9 mouse cellular contexts compared by ENCODE assay signal in the genomic region with DNA sequence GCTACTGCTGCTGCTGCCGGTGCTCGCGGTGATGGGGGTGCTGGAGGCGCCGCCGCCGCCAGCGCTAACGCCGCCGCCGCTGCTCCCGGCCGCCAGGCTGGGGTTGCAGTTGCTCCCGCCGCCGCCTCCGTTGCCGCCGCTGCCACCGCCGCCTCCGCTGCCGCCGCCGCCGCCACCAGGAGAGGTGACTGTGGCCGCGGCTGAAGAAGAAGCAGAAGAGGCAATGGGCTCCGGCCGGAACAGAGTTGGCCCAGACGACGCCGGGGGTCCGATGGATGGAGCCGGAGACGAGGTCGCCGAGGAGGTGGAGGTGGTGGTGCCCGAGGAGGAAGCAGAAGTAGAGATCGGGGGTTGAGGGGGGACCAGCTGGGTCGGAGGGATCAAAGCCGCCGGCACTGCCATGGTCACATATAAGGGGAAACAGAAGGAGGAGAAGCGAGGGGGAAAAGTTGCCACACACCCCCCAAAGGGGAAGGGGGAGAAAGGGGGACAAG. TPM values are rescaled to one million over a fixed set of nuclear protein-coding genes. Genes with fewer than 3 reads are reported as not detected.
A peak's percentile ranks its signal among the peaks of the same experiment; 100 is the strongest.
DNase-seq lines count a peak whose midpoint lies in the region; ATAC-seq and TF ChIP-seq lines count a peak whose summit lies in the region.
"Had no signal": no experiment of that assay in that cellular context is flagged by ENCODE, and none has a peak within 500 bp of the region (broad histone marks: within the 10 kb centered on the region; RNA-seq: fewer than 3 reads in every experiment).

No protein-coding gene starts in this region.

- H3K4me3 ChIP-seq in heart, embryonic 12.5 days = peak overlapping the region; percentile 69
- H3K4me3 ChIP-seq in kidney, embryonic 14.5 days (ENCODE audit: low read length) = peak overlapping the region; percentile 85
- H3K4me3 ChIP-seq in lung, postnatal 0 days (ENCODE audit: low read depth, low read length) = peak overlapping the region; percentile 72

- no peaks in the 10 kb centered on the region for H3K36me3 ChIP-seq in heart, embryonic 12.5 days
- no peaks in the 10 kb centered on the region for H3K36me3 ChIP-seq in kidney, embryonic 14.5 days (ENCODE audit: control insufficient read depth, insufficient read depth, low read length)
- H3K36me3 ChIP-seq in lung, postnatal 0 days (ENCODE audit: insufficient read depth, low read length) = no peaks in the 10 kb centered on the region

- WGBS in heart, embryonic 12.5 days = under 1% methylated on average over 39 of the region's 45 CpGs
- under 1% methylated on average over 45 of the region's 45 CpGs for WGBS in kidney, embryonic 14.5 days
- WGBS in lung, postnatal 0 days = under 1% methylated on average over 45 of the region's 45 CpGs

- H3K4me2 ChIP-seq in heart, embryonic 12.5 days = peak overlapping the region; percentile 84
- peak overlapping the region; percentile 58 for H3K4me2 ChIP-seq in kidney, embryonic 14.5 days (replicated peaks; ENCODE audit: low read depth, low read length)
- peak overlapping the region; percentile 74 for H3K4me2 ChIP-seq in lung, postnatal 0 days (replicated peaks; ENCODE audit: low read depth, low read length)

- no peaks in the 10 kb centered on the region for H3K27me3 ChIP-seq in heart, embryonic 12.5 days (replicated peaks)
- H3K27me3 ChIP-seq in kidney, embryonic 14.5 days (ENCODE audit: control insufficient read depth, insufficient read depth, low read length) = peaks cover 3% of the 10 kb centered on the region; the same call in 1 of the 2 replicates
- no peaks in the 10 kb centered on the region for H3K27me3 ChIP-seq in lung, postnatal 0 days (replicated peaks; ENCODE audit: insufficient read depth, low read length)
- H3K27me3 ChIP-seq: CH12.LX had no signal

- peaks cover 14% of the 10 kb centered on the region for H3K4me1 ChIP-seq in heart, embryonic 12.5 days (replicated peaks)
- peaks cover 6% of the 10 kb centered on the region; the same call in 1 of the 2 replicates for H3K4me1 ChIP-seq in kidney, embryonic 14.5 days (ENCODE audit: control insufficient read depth, insufficient read depth, low read length)
- no peaks in the 10 kb centered on the region for H3K4me1 ChIP-seq in lung, postnatal 0 days (ENCODE audit: insufficient read depth, low read depth, low read length)

- H3K9ac ChIP-seq in heart, embryonic 12.5 days = peak overlapping the region; percentile 85
- H3K9ac ChIP-seq in kidney, embryonic 14.5 days (ENCODE audit: low read depth, low read length) = peak overlapping the region; percentile 89
- peak overlapping the region; percentile 68 for H3K9ac ChIP-seq in lung, postnatal 0 days (replicated peaks; ENCODE audit: low read depth)

- TF ChIP-seq CTCF in lung, postnatal 0 days (IDR thresholded peaks at IDR 0.05) = no peak

- peak; percentile 34; the same call in 1 of the 2 replicates for ATAC-seq in heart, embryonic 12.5 days (ENCODE audit: insufficient number of reproducible peaks, low FRiP score)
- ATAC-seq in kidney, embryonic 14.5 days (ENCODE audit: low FRiP score, low TSS enrichment) = peak; percentile 13
- peak; percentile 23 for ATAC-seq in lung, postnatal 0 days

- DNase-seq in heart, adult 11 months = peak; percentile 91
- no peak for DNase-seq in heart, adult 8-10 months (ENCODE audit: low spot score)
- peak; percentile 72 for DNase-seq in embryo, embryonic 9.5 days (ENCODE audit: extremely low spot score)
- peak; percentile 60 for DNase-seq in lung, postnatal 0 days (ENCODE audit: low spot score)
- DNase-seq in ovary, postnatal 10 days (ENCODE audit: low spot score) = peak; percentile 38
- DNase-seq in urinary bladder, postnatal 25 days (ENCODE audit: low spot score) = peak; percentile 40

- H3K9me3 ChIP-seq in heart, embryonic 12.5 days (replicated peaks) = no peaks in the 10 kb centered on the region
- H3K9me3 ChIP-seq in kidney, embryonic 14.5 days (ENCODE audit: control insufficient read depth, low read length) = no peaks in the 10 kb centered on the region
- no peaks in the 10 kb centered on the region for H3K9me3 ChIP-seq in lung, postnatal 0 days (ENCODE audit: low read length)

- no peak for TF ChIP-seq EP300 in lung, postnatal 0 days (IDR thresholded peaks at IDR 0.05)

- H3K27ac ChIP-seq in heart, embryonic 12.5 days (ENCODE audit: poor library complexity, severe bottlenecking) = peak overlapping the region; percentile 84
- H3K27ac ChIP-seq in kidney, embryonic 14.5 days (ENCODE audit: low read depth, low read length) = peak overlapping the region; percentile 96
- peak overlapping the region; percentile 82 for H3K27ac ChIP-seq in lung, postnatal 0 days (ENCODE audit: low read length)

RNA-seq across cellular contexts. Expression of a gene that starts 0.6 kb away (rescaled TPM):
- 10 to 100 TPM in 1 of 4 experiments, 1 to 10 TPM in 3; 6.6 to 11.3 (median 7.9) TPM for total RNA-seq in heart, adult 8-10 months (2022)
- 3.3 and 3.4 TPM in 2 replicates for polyA plus RNA-seq in heart, embryonic 12.5 days (2016; fragmentation: Nextera tagmentation; extraction: Ambion mirVana)
- polyA plus RNA-seq in kidney, embryonic 14.5 days (2014; fragmentation: Nextera tagmentation; extraction: Ambion mirVana) = 28.3 and 39.3 TPM in 2 replicates
- polyA plus RNA-seq in lung, postnatal 0 days (2015; fragmentation: Nextera tagmentation; extraction: Ambion mirVana) = 4.2 and 7.7 TPM in 2 replicates
- total RNA-seq: CH12.LX had no signal
